In genomic region chr15:52161089-52161442, GRCm38 (mm10) we compare ENCODE assay signal across 8 mouse cellular contexts.
DNase-seq lines count a peak whose midpoint lies in the region; ATAC-seq lines count a peak whose summit lies in the region.

No protein-coding gene starts in this region.

- no peak overlapping the region for H3K4me2 ChIP-seq in midbrain, embryonic 12.5 days (replicated peaks)

- H3K27me3 ChIP-seq in midbrain, embryonic 12.5 days = no peaks in the 10 kb centered on the region

- WGBS in midbrain, embryonic 12.5 days = 1% methylated on average over 3 of the region's 3 CpGs

- H3K4me1 ChIP-seq in midbrain, embryonic 12.5 days = peaks cover 25% of the 10 kb centered on the region

- H3K9me3 ChIP-seq in midbrain, embryonic 12.5 days = no peaks in the 10 kb centered on the region

- no peak overlapping the region for H3K4me3 ChIP-seq in midbrain, embryonic 12.5 days

- no peaks in the 10 kb centered on the region for H3K36me3 ChIP-seq in midbrain, embryonic 12.5 days

- H3K27ac ChIP-seq in midbrain, embryonic 12.5 days (replicated peaks) = peak overlapping the region; percentile 84

- no peak overlapping the region for H3K9ac ChIP-seq in midbrain, embryonic 12.5 days (replicated peaks)

- peak; percentile 27; the same call in 1 of the 2 replicates for ATAC-seq in midbrain, embryonic 12.5 days (ENCODE audit: low FRiP score, low read depth)

- peak; percentile 26 for DNase-seq in adrenal gland, adult 2 months
- no peak for DNase-seq in adrenal gland, adult (ENCODE audit: inconsistent age in 2 of 2, low spot score in 1 of 2)
- peak; percentile 6 for DNase-seq in right cerebral cortex, postnatal 4 days
- no peak for DNase-seq in right cerebral cortex, postnatal 36 days (ENCODE audit: low spot score in 2 of 2)
- no peak for DNase-seq in frontal cortex, adult 2 months (ENCODE audit: extremely low spot score in 1 of 2, low spot score in 1 of 2)
- DNase-seq in B cell, adult 2 months = no peak
- DNase-seq in layer of hippocampus, postnatal 10 days (ENCODE audit: low spot score in 2 of 2) = no peak

Comparison
In these comparisons a context has a peak if more than half of its experiments do, and no peak if none do; other contexts are left out.
1. DNase-seq: peak in adrenal gland, adult 2 months (single experiment) and right cerebral cortex, postnatal 4 days (single experiment); none in adrenal gland, adult (0 of 2), right cerebral cortex, postnatal 36 days (0 of 2), frontal cortex, adult 2 months (0 of 2), B cell, adult 2 months (0 of 2) and layer of hippocampus, postnatal 10 days (0 of 2).